Mouse (Mus musculus) embryo, embryonic 10.5 days (tissue): Measurements from ENCODE around the gene Nat10.

Source experiments
- DNase-seq: peaks from one replicate; pipeline ENCODE4 v3.0.0-alpha.2; 2015; ENCODE audit warnings: low spot score

Gene Nat10

GRCm38 (mm10) chr2:103760906-103761716 lies at the start of gene Nat10:
Gene Nat10, minus strand, starts transcription at chr2:103761270.
- DNase-seq, result peak; percentile 99

GRCm38 (mm10) chr2:103810412-103810811 lies 49.3 kb upstream of the Nat10 start:
- DNase-seq, result no peak

GRCm38 (mm10) chr2:103808466-103808865 lies 47.4 kb upstream of the Nat10 start:
- DNase-seq, result no peak

- no peak for DNase-seq
Measured at GRCm38 (mm10) chr2:103803770-103804530, 42.9 kb upstream of the Nat10 start.

- no peak for DNase-seq
Measured at GRCm38 (mm10) chr2:103802422-103802821, 41.4 kb upstream of the Nat10 start.

- peak; percentile 96 for DNase-seq
Measured at GRCm38 (mm10) chr2:103797491-103798009, 36.5 kb upstream of the Nat10 start, which contains the start of gene Caprin1. Gene Caprin1, minus strand, starts transcription at chr2:103797649.

- DNase-seq, result peak; percentile 90
Measured at GRCm38 (mm10) chr2:103796861-103797466, 35.9 kb upstream of the Nat10 start.

- DNase-seq, result peak; percentile 62
Measured at GRCm38 (mm10) chr2:103796211-103796860, 35.3 kb upstream of the Nat10 start.

- DNase-seq, result peak; percentile 90
Measured at GRCm38 (mm10) chr2:103795843-103796210, 34.8 kb upstream of the Nat10 start.

- no peak for DNase-seq
Measured at GRCm38 (mm10) chr2:103792009-103792408, 30.9 kb upstream of the Nat10 start.

GRCm38 (mm10) chr2:103785735-103786134 lies 24.7 kb upstream of the Nat10 start:
- DNase-seq, result no peak

GRCm38 (mm10) chr2:103784621-103785020 lies 23.6 kb upstream of the Nat10 start:
- DNase-seq, result peak; percentile 24

GRCm38 (mm10) chr2:103762492-103762891 lies 1.4 kb upstream of the Nat10 start:
- peak; percentile 13 for DNase-seq

- DNase-seq, result no peak
Measured at GRCm38 (mm10) chr2:103761993-103762392, 923 bp upstream of the Nat10 start.

GRCm38 (mm10) chr2:103760421-103760820 lies 649 bp downstream of the Nat10 start:
- peak; percentile 37 for DNase-seq

- DNase-seq, result no peak
Measured at GRCm38 (mm10) chr2:103755458-103756085, 5.5 kb downstream of the Nat10 start.

- no peak for DNase-seq
Measured at GRCm38 (mm10) chr2:103754614-103755013, 6.5 kb downstream of the Nat10 start.

GRCm38 (mm10) chr2:103751771-103752170 lies 9.3 kb downstream of the Nat10 start:
- DNase-seq, result no peak

- DNase-seq, result no peak
Measured at GRCm38 (mm10) chr2:103749091-103749490, 12.0 kb downstream of the Nat10 start.

GRCm38 (mm10) chr2:103747891-103748290 lies 13.2 kb downstream of the Nat10 start:
- no peak for DNase-seq

GRCm38 (mm10) chr2:103746761-103747160 lies 14.3 kb downstream of the Nat10 start:
- no peak for DNase-seq
